Mouse (Mus musculus) T-helper 2 cell (primary cell): Measurements from ENCODE around the gene H2afj.

Source experiments
- in situ Hi-C: fragments of 300-600 bp; cut with MboI, MseI; formaldehyde crosslinking; loops from one replicate; pipeline ENCODE4 v1.15.1; 2025; ENCODE audit warnings: high pct_unique_total_duplicates

Gene H2afj

GRCm38 (mm10) chr6:136837323-136837722 lies 29.3 kb downstream of the H2afj start:
- in situ Hi-C loops, result no loop called here

- in situ Hi-C loops, result no loop called here
Measured at GRCm38 (mm10) chr6:136844903-136845302, 36.9 kb downstream of the H2afj start.

GRCm38 (mm10) chr6:136845706-136846480 lies 37.8 kb downstream of the H2afj start:
- in situ Hi-C loops, result no loop called here

- in situ Hi-C loops, result no loop called here
Measured at GRCm38 (mm10) chr6:136847267-136847666, 39.2 kb downstream of the H2afj start.

- in situ Hi-C loops, result no loop called here
Measured at GRCm38 (mm10) chr6:136847790-136848189, 39.7 kb downstream of the H2afj start.

GRCm38 (mm10) chr6:136848399-136848798 lies 40.4 kb downstream of the H2afj start:
- in situ Hi-C loops, result no loop called here

GRCm38 (mm10) chr6:136848971-136849370 lies 40.9 kb downstream of the H2afj start:
- in situ Hi-C loops, result no loop called here

- in situ Hi-C loops, result loop anchor here (10.0 kb wide), 2 partner anchors 75 to 115 kb away; partner anchors contain the start of genes Erp27 and Pde6h
Measured at GRCm38 (mm10) chr6:136850267-136850666, 42.2 kb downstream of the H2afj start.

- in situ Hi-C loops, result loop anchor here (10.0 kb wide), 2 partner anchors 72 to 112 kb away; partner anchors contain the start of genes Erp27 and Pde6h
Measured at GRCm38 (mm10) chr6:136852348-136852747, 44.3 kb downstream of the H2afj start.

- in situ Hi-C loops, result loop anchor here (10.0 kb wide), 2 partner anchors 72 to 112 kb away; partner anchors contain the start of genes Erp27 and Pde6h
Measured at GRCm38 (mm10) chr6:136852762-136853161, 44.7 kb downstream of the H2afj start.

GRCm38 (mm10) chr6:136854361-136854781 lies 46.3 kb downstream of the H2afj start:
- in situ Hi-C loops, result loop anchor here (10.0 kb wide), 2 partner anchors 70 to 110 kb away; partner anchors contain the start of genes Erp27 and Pde6h

GRCm38 (mm10) chr6:136855183-136855582 lies 47.1 kb downstream of the H2afj start:
- in situ Hi-C loops, result loop anchor here (10.0 kb wide), 2 partner anchors 70 to 110 kb away; partner anchors contain the start of genes Erp27 and Pde6h

GRCm38 (mm10) chr6:136856071-136856636 lies 48.1 kb downstream of the H2afj start:
- in situ Hi-C loops, result loop anchor here (10.0 kb wide), 2 partner anchors 69 to 109 kb away; partner anchors contain the start of genes Erp27 and Pde6h

GRCm38 (mm10) chr6:136857186-136857872 lies 49.3 kb downstream of the H2afj start, which contains the start of gene Art4:
TSS of gene Art4 (minus strand) at chr6:136857733.
- in situ Hi-C loops, result loop anchor here (10.0 kb wide), 2 partner anchors 67 to 107 kb away; partner anchors contain the start of genes Erp27 and Pde6h

GRCm38 (mm10) chr6:136857873-136858260 lies 49.8 kb downstream of the H2afj start:
- in situ Hi-C loops, result loop anchor here (10.0 kb wide), 2 partner anchors 67 to 107 kb away; partner anchors contain the start of genes Erp27 and Pde6h

- in situ Hi-C loops, result loop anchor here (10.0 kb wide), 2 partner anchors 66 to 106 kb away; partner anchors contain the start of genes Erp27 and Pde6h
Measured at GRCm38 (mm10) chr6:136858420-136858819, 50.4 kb downstream of the H2afj start.
